Mouse (Mus musculus) left cerebral cortex, adult 2 months (tissue): ENCODE data around the gene Psip1. TPM values are rescaled to one million over a fixed set of nuclear protein-coding genes. Genes with fewer than 3 reads are reported as not detected.
"Not testable (repeated sequence)": the region's sequence is repeated elsewhere in the genome, so short reads cannot be mapped to it uniquely, and the experiment has no call there.

Experiments
- DNase-seq, 2 experiments: peaks; one replicate each; pipeline ENCODE4 v3.0.0; 2021 to 2022; ENCODE audit warnings: low spot score in 2 of 2, mixed read lengths in 1 of 2; ENCODE audit errors: extremely low spot score in 1 of 2
- H3K27ac ChIP-seq: fragments of 200-600 bp; 2 replicates; pipeline ENCODE4 v1.8.1; 2022
- H3K4me3 ChIP-seq: fragments of 200-600 bp; 2 replicates; pipeline ENCODE4 v1.8.1; 2022
- CTCF ChIP-seq: fragments of 200-600 bp; IDR thresholded peaks from 2 replicates; pipeline ENCODE4 v1.8.1; 2022; ENCODE audit warnings: antibody characterized with exemption, mild to moderate bottlenecking, moderate library complexity
- intact Hi-C: fragments of 180-260 bp; cut with DNase I; formaldehyde crosslinking; loops from one replicate; pipeline ENCODE4 v1.15.1; 2025
- total RNA-seq, 2 experiments: library from RNA; stranded (reverse); gene quantifications; 2 replicates each; pipeline ENCODE4 v1.2.3; 2021

Psip1 gene
- total RNA-seq, 2 experiments from 2014 or later = 197 to 199 TPM

DNA sequence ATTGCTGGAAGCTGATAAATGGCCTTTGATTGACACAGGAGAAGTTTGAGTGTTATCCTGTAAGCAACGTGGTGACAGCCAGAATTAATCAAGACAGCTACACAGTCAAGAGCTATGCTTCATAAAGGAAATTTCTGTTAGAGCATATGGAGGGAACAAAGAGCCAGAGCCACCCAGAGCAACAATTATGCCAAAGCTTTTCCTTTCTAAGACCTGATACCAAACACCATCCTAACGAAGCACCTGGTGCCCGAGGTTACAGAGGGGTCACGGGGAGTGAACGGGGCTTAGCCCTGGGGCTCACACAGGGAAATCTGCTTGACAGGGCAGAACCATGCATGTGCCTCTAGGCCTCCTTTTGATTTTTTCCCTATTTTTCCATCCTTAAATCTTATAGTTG, 35.8 kb upstream of the Psip1 start:
- no peak for DNase-seq
- H3K4me3 ChIP-seq = no peak overlapping the region
- no peak for TF ChIP-seq CTCF
- intact Hi-C loops = loop anchor here (5.0 kb wide), 1 partner anchor 105 kb away; the partner anchor contains the start of gene Snapc3
- no peak overlapping the region for H3K27ac ChIP-seq

DNA sequence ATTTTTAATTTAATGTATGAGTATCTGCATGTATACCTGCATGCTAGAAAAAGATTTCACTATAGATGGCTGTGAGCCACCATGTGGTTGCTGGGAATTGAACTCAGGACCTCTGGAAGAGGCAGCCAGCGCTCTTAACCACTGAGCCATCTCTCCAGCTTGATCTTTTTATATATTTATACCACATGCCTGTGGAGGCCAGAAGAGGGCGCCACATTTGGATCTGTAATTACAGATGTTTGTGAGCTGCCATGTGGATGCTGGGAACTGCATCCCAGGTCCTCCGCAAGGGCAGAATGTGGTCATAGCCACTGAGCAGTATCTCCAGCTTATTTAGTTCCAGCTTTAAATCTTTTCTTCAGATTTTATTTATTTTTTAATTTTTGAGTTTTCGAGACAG, 34.0 kb upstream of the Psip1 start:
- H3K27ac ChIP-seq = no peak overlapping the region
- no peak for DNase-seq
- no peak; the same call in 1 of the 2 replicates for TF ChIP-seq CTCF
- intact Hi-C loops = loop anchor here (5.0 kb wide), 1 partner anchor 103 kb away; the partner anchor contains the start of gene Snapc3
- H3K4me3 ChIP-seq = no peak overlapping the region

DNA sequence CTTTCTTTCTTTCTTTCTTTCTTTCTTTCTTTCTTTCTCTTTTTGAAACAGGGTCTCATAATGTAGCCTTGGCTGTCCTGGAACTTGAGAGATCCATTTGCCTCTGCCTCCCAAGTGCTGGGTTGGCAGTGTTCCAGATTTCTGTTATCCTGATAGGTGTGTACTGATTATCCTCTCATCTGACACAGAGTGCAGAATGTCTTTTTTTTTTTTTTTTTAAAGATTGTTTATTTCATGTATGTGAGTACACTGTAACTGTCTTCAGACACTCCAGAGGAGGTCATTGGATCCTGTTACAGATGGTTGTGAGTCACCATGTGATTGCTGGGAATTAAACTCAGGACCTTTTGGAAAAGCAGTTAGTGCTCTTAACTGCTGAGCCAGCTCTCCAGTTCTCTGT, 33.5 kb upstream of the Psip1 start:
- Histone ChIP-seq H3K27ac (no peak overlapping the region), H3K4me3 (no peak overlapping the region)
- intact Hi-C loops = loop anchor here (5.0 kb wide), 1 partner anchor 103 kb away; the partner anchor contains the start of gene Snapc3
- no peak for DNase-seq
- no peak for TF ChIP-seq CTCF

DNA sequence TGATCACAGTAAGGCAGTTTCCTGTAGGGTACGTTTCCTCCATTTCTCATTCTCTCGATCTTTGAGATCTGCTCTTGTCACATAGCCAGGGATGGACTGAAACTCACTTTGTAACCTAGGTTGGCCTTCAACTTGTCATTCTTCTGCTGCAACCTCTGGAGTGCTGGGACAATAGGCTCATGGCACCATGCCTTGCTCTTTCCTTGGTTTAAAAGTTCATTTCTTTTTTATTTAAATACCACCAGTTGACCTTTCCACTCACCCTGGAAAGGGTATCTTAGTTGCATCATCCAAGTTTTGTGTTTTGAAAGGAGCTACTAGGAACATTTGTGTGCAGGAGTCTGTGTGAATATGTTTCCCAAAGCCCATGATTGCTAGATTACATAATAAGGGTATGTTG, 32.9 kb upstream of the Psip1 start:
- Histone ChIP-seq H3K4me3 (no peak overlapping the region), H3K27ac (no peak overlapping the region)
- intact Hi-C loops = no loop called here
- DNase-seq = no peak
- no peak for TF ChIP-seq CTCF

DNA sequence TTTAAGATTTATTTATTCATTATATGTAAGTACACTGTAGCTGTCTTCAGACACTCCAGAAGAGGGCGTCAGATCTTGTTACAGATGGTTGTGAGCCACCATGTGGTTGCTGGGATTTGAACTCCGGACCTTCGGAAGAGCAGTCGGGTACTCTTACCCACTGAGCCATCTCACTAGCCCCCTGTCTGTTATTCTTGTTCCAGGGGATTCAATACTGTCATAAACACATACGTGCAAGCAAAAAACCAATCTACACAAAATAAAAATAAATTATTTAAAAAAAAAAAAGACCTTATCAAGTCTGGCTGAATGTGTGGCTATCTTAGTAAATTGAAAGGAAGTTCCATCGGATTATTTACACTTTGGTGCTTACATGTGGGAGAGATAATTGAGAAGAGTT, 29.9 kb upstream of the Psip1 start:
- H3K27ac ChIP-seq, DNase-seq, H3K4me3 ChIP-seq, intact Hi-C loops: not testable (repeated sequence)

DNA sequence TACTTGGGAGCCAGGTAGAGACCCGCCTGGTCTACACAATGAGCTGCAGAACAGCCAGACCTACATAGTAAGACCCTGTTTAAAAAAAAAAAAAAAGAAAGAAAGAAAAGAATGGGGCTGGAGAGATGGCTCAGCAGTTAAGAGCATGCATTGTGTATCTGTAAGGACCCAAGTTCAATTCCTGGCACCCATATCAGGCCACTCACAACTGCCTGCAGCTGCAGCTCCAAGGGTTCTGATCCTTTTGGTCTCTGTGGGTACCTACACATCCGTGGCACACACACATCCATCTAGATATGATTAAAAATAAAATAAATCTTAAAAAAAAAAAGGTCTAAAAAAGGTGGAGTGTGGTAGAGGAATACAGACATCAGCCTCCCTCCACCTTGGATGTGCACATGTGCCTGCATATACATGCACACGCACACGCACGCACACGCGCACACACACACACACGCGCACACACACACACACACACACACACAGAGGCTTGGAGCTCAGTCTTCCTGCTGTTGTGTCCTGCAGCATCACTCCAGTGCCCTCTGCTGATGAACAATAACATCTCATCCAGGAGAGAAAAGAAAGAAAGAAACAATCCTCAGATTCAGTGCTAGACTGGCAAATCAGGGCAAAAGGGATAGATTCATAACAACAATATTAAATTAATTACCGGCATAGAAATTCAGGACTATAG, 28.9 kb upstream of the Psip1 start:
- H3K27ac ChIP-seq = no peak overlapping the region
- DNase-seq = no peak
- peak; percentile 36 for TF ChIP-seq CTCF
- no peak overlapping the region for H3K4me3 ChIP-seq
- intact Hi-C loops = loop anchor here (1.0 kb wide), 1 partner anchor 30 kb away; no protein-coding TSS in a partner anchor

DNA sequence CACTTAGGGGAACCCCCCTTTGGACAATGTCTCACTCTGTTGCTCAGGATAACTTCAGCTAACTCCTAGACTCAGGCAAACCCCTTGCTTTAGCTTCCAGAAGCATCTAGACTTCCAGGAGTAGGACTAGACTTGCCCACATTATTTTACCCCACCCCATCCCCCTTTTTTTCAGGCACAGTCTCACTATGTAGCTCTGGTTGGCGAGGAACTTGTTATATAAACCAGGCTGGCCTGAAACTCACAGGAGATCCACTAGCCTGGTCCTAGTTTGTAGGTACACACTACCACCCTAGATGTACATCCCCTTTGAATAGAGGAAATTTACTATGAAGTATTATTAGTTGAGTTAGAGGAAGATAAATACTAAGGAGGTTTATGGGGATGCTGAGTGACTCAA, 27.9 kb upstream of the Psip1 start:
- Histone ChIP-seq H3K27ac (no peak overlapping the region), H3K4me3 (no peak overlapping the region)
- TF ChIP-seq CTCF = no peak
- no peak for DNase-seq
- intact Hi-C loops = no loop called here

DNA sequence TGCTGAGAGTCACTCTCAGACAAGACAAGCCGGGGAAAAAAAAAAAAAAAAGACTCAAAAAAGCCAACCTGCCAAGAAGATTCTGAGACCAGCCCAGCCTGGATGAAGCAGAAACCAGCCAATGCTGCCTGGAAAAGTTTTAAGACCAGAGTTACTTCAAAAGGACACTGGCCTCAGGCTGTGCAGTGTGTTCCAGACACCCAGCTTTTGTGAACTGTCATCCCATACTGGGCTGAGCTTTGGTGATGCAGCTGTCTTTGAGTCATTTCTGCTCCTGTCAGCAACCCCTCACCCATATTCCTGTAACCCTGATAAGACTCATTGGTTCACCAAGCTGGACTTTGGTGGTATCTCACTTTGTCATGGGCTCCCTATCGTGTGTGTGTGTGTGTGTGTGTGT, 26.4 kb upstream of the Psip1 start:
- intact Hi-C loops = no loop called here
- no peak for DNase-seq
- TF ChIP-seq CTCF = no peak
- H3K4me3 ChIP-seq = no peak overlapping the region
- no peak overlapping the region for H3K27ac ChIP-seq

DNA sequence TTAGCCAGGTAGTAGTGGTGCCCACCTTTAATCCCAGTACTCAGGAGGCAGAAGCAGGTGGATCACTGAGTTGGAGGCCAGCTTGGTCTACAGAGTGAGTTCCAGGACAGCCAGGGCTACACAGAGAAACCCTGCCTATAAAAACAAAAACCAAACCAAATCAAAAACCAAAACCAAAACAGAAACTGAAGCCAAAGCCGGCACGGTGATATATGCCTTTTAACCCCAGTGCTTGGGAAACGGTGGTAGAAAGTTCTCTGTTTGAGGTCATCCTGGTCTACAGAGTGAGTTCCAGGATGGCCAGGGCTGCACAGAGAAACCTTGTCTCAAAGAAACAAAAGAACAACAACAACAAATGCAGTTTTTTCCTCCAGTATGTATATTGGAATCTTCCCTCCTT, 26.0 kb upstream of the Psip1 start:
- no peak for TF ChIP-seq CTCF
- intact Hi-C loops = no loop called here
- Histone ChIP-seq H3K4me3 (no peak overlapping the region), H3K27ac (no peak overlapping the region)
- DNase-seq = no peak

DNA sequence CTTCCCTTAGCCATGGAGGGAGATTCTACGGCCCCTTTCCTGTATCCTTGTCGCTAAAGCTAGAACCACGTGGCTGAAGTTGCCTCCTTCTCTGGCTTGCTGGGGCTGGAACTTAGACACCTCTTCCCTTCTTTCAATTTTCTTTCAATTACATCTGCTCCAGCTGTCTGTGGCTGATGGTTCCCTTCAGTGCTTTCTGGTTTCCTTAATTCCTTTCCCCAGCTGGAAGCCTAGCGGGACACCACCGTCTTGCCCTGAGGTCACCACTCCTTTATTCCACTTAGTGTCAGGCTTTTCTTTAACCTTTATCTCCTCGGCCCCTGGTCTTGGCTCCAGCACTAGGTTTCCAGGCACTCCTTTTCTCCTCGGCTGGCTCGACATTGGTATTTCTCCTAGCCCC, 24.8 kb upstream of the Psip1 start:
- Histone ChIP-seq H3K4me3 (no peak overlapping the region), H3K27ac (no peak overlapping the region)
- intact Hi-C loops = no loop called here
- DNase-seq = no peak
- TF ChIP-seq CTCF = no peak

DNA sequence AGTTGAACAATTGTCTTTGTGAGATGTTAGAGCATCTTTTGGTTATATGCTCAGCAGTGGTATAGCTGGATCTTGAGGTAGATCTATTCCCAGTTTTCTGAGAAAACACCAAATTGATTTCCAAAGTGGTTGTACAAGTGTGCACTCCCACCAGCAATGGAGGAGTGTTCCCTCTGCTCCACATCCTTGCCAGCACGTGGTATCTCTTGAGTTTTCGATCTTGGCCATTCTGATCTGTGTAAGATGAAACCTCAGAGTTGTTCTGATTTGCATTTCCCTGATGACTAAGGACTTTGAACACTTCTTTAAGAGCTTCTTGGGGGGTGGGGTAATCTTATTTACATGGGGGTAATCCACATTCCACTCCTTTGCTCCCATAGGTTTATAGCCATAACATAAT, 23.3 kb upstream of the Psip1 start:
- no peak for TF ChIP-seq CTCF
- intact Hi-C loops = no loop called here
- H3K4me3 ChIP-seq = no peak overlapping the region
- DNase-seq = no peak
- H3K27ac ChIP-seq = no peak overlapping the region

DNA sequence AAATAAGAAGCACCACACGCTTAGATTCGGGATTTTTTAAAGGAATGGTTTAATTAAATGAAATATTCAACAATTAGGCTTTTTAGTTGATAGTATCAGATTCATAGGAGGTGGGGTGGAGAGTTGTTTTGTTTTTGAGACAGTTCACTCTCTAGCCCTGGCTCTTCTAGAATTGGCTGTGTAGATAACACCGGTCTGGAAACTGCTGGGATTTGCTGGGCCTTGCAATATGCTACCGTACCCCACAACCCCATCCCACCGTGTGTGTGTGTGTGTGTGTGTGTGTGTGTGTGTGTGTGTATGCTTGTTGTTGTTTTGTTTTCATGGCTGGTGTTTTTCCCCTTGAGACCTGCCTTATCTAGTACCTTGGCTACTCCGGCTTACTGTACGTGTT, 14.8 kb upstream of the Psip1 start:
- no peak for TF ChIP-seq CTCF
- Histone ChIP-seq H3K27ac (no peak overlapping the region), H3K4me3 (peak overlapping the region; percentile 45)
- DNase-seq = no peak
- intact Hi-C loops = no loop called here
